Comparison of ENCODE assay signal across 5 mouse cellular contexts in genomic region chr6:57468161-57468560, GRCm38 (mm10).
DNase-seq lines count a peak whose midpoint lies in the region.

No protein-coding gene starts in this region.

- peak; percentile 1 for DNase-seq in R1 (ENCODE audit: low read depth, low spot score)
- peak; percentile 27 for DNase-seq in ovary, adult 18-20 months (ENCODE audit: low spot score)
- DNase-seq in ovary, postnatal 36 days (ENCODE audit: low spot score), result peak; percentile 10
- DNase-seq in testis, postnatal 10 days (ENCODE audit: low spot score), result peak; percentile 57
- DNase-seq in testis, postnatal 14 days (ENCODE audit: low spot score), result peak; percentile 64

Comparison
In these comparisons a context has a peak if more than half of its experiments do, and no peak if none do; other contexts are left out.
1. Peak in every context shown above with its lines: DNase-seq.
2. DNase-seq: peak in every context shown above with its lines; median percentile 64 in testis, postnatal 14 days; 57 in testis, postnatal 10 days; 27 in ovary, adult 18-20 months; 10 in ovary, postnatal 36 days; 1 in R1.